Mouse (Mus musculus) left cerebral cortex, adult 11 months (tissue): Measurements from ENCODE around the gene Rab26.

Experiments
- DNase-seq: peaks from one replicate; pipeline ENCODE4 v3.0.0; 2022; ENCODE audit warnings: low spot score

Gene Rab26

DNA sequence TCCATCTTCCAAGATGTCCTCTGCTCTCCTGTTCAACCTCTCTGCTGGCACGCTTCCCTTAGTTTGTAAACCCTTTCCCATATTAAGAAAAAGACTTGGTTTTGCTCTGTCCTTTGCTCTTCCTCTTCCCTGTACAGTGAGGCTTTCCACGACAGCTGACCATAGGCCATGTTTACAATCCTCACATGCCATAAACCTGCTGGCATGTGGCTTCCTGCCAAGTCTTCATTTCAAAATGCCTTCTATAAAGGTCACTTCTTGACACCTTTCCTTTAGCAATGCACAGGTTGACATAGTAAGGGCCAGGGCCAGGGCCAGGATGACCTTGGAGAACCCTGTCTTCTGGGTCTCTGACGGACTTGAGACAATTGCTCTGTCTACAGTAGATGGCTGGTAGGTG lies 12.2 kb upstream of the Rab26 start:
- DNase-seq, result no peak

DNA sequence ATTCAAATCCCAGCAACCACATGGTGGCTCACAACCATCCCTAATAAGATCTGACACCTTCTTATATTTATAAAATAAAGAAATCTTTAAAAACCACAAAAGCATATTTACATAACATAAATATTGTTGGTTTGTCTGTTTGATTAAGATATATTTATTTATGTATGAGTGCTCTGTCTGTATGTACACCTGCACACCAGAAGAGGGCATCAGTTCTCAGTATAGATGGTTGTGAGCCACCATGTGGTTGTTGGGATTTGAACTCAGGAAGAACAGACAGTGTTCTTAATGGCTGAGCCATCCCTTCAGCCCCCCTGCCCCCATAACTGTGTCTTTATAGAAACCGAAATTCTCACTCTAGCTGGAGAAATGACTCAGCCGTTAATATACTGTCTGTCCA lies 11.2 kb upstream of the Rab26 start:
- DNase-seq, result no peak

DNA sequence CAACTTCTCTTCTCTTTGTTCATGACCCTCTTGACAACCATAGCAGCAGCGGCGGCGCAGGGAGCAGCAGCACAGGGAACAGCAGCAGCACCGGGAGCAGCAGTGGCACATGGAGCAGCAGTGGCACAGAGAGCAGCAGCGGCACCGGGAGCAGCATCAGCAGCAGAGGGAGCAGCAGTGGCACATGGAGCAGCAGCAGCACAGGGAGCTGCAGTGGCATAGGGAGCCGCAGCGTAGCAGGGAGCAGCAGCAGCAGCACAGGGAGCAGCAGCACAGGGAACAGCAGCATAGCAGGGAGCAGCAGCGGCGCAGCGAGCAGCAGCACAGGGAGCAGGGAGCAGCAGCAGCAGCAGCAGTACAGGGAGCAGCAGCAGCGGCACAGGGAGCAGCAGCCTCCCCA lies 10.6 kb upstream of the Rab26 start:
- no peak for DNase-seq

DNA sequence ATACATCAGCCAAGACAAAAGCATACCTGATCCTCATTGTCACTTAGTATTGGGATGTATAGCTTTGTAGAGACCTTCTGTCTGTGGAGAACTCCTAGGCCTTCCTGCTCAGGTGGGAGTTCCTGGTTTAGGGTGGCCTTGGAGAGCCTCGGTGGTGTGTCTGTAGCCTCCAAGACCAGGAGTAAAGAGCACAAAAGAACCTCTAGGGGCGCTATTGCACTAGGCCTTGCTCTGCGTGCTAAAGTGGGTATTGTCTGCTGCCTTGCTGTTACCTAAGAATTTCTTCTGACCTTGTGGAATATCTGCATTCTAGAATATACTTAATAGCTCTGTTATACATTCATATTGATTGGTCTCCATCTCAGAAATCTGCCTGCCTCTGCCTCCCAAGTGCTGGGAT lies 6.4 kb upstream of the Rab26 start:
- no peak for DNase-seq

DNA sequence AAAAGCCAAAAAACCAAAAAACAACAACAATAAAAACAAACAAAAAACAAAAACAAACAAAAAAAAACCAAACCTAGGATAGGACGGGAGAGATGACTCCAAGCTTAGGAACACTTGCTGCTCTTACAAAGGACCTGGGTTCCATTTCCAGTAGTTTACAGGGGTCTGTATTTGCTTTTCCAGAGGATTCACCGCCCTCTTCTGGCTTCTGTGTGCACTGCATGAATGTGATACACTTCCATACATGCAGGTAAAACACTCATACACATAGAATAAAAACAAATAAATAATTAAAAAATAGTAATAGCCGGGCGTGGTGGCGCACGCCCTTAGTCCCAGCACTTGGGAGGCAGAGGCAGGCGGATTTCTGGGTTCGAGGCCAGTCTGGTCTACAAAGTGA lies 4.9 kb upstream of the Rab26 start:
- no peak for DNase-seq

DNA sequence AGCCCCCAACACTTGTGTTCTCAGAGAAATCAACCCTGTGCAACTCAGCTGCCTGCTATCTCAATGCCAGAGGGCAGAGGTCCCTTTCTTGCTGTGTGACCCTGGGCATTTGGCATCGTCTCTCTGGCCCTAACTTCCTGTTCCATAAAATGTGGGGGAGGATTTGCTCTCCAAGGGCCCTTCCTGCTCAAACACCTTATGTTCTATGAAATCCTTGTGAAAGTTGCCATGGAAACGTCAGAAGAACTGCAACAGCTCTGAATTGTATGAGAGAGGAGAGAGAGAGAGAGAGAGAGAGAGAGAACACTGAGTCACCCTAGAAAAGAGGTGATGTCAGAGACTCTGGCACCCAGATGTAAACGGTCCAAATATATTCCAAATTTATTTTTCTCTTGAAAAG lies 3.5 kb upstream of the Rab26 start:
- no peak for DNase-seq

DNA sequence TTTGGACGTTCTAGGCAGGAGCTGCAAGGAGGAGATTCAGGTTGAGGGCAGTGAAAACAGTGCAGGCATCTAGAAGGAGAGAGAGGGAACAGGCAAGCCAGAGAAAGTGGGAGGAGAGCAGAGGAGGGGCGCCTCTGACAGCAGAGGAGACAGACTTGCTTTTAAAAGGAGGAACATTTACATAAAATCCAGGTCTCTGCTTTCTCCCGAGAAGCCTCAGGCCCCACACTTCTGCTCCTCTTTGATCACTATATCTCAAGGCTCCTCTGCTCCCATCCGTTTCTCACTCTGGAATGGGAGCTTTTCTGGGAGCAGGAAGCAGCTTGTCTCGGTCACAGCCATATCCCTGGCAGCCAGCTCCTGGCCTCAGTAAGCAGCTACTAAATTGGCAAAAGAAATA lies 1.3 kb upstream of the Rab26 start:
- no peak for DNase-seq

DNA sequence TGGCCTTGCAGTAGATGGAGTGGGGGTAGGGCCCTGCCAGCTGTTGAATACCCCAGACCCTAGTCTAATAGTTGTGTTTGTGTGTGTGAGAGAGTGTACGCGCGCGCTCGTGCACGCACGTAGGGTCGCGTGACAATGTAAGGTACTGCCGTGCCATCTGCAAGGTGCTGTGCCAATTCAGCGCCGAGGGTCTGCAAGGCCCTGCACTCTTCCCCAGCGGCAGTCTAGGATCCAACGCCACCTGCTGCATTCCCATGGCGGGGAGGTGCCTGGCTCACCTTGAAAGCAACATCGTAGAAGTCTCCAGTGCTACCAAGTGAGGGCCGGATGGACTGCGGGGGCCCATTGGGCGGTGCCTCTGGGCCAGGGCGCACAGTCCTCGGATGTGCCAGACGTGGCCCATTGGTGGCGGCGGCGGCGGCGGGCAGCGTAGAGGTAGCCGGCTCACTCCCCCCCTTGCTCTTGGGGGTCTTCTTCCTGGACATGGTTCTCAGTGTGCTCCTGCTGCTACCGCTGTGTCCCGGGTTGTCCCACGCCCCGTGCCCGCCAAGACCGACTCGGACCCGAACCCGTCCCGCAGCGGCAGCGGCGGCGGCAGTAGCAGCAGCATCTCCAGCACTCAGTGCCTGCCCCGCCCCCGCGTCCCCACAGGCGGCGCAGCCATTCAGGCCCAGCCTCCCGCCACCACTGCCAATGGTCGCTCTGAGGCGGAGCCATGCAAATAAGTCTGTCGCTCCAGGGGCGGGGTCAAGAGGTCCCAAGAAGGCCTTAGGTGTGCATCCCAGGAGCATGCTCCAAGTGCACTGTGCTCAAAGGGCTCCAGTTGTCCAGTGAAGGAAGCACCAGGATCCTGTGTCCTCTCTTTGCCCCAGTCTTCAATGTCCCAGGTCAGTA lies 664 bp downstream of the Rab26 start:
- DNase-seq, result peak; percentile 89

DNA sequence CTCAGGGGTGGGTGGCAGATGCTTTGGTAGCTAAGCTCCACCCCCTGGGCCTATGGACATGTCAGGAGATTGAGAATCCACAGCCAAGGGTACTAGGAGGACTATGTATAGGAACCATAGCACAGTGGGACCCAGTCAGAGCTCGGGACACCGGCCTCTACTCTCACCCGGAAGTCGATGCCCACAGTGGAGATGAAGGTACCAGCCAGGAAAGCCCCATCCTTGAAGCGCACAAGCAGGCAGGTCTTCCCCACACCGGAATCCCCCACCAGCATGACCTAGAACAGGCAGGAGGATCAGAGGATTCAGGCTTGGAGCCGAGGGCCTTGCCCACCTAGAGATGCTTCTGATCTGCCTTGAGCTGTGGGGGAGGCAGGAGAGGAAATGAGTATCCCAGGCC lies 2.0 kb downstream of the Rab26 start:
- no peak for DNase-seq

DNA sequence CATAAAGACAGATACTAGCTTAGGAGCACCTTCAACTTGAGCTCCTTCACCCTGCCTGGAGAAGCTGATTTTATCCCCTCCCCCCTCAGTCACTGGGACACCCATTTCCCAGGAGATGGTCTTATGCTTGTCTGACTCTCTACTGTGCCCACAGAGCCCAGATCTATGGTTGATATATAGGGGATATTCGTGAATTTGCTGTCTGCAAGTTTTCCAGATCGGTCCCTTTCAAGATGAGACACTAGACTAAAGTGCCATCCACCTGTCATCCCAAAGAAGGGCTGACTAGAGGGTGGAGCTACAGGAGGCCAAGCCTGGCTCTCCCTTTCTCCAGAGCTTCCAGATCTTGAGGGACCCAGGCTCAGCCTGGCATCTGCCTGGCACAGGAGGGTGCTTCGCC lies 2.9 kb downstream of the Rab26 start:
- DNase-seq, result no peak

DNA sequence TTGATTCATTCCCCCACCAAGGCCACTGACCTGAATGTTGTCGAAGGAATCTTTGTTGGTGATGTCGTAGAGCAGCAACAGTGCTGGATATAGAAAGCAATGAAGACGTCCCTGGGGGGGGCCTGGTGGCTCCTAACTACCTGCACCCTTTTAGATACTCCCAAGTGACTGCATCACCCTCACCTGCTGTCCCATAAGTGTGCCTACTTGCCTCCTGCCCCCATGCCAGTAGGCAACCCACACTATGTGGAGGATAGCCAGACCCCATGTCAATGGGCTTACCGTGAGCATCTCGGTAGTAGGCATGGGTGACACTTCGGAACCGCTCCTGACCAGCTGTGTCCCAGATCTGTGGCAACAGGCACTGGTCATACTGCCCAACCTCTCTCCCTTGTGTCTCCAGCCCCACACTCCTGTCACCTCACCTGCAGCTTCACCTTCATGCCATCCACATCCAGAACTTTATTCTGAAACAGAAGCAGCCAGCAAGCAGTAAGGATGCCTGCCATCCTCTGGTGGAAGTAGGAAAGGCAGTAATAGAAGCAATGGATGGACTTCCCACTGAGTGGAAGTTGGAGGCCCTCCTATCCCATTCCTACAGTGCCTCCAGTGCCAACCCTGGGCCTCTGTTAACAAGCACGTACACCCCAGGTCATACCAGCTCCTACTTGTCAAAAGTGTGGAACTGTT lies 3.5 kb downstream of the Rab26 start:
- DNase-seq, result no peak

DNA sequence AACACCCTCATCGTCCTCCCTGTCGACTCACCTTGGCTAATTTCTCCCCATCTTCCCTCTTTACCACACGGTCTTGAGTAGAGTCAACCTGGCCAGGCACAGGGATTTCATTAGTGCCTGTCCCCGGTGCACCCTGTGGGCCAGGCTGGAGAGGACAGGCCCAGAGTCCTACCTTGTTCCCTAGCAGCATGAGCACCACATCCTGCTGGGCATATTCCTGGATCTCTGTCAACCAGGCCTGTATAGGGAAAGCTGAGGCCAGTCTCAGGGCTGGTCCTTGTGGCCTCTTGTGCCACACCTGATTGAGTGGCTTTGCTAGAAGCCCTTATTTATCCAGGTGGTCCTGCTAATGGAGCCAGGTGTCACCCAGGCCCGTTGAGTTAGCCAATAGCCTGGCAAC lies 4.1 kb downstream of the Rab26 start:
- no peak for DNase-seq

DNA sequence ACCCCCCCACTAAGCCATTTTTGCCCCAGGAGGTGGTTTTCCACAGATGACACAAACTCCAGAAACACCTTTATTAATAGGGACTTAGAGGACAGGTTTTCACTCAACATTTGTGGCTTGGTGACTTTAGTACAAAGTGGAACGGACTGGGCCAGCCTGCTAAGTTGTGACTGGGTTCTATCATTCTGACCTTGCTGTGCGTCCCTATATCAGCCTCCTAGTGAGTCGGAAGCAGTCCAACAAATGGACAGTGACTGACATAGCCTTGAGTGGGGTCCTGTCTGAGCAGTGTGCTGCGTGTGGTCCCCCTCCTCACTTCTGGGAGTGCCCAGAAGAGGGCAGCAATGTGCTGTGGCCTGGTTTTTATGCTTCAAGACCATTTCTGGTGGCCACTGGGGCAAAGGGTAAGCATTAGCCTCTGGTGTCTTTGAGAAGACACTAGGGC lies 5.0 kb downstream of the Rab26 start:
- DNase-seq, result no peak

DNA sequence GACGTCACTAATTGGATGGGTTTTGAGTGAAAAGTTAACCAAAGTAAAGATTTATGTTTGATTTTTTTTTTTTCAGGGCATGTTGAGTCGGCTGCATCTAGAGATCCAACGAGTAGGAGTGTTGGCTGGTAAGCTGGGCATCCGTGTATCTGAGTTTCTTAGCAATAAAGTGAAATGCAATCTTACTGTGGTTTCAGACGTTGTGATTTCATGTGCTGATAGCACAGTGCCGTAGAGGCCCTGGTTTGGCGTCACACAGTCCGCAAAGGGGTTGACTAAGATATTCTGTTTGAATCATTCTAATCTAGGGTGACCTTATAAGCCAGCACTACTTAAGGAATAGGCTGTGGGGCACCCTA lies 5.5 kb downstream of the Rab26 start:
- DNase-seq, result no peak

DNA sequence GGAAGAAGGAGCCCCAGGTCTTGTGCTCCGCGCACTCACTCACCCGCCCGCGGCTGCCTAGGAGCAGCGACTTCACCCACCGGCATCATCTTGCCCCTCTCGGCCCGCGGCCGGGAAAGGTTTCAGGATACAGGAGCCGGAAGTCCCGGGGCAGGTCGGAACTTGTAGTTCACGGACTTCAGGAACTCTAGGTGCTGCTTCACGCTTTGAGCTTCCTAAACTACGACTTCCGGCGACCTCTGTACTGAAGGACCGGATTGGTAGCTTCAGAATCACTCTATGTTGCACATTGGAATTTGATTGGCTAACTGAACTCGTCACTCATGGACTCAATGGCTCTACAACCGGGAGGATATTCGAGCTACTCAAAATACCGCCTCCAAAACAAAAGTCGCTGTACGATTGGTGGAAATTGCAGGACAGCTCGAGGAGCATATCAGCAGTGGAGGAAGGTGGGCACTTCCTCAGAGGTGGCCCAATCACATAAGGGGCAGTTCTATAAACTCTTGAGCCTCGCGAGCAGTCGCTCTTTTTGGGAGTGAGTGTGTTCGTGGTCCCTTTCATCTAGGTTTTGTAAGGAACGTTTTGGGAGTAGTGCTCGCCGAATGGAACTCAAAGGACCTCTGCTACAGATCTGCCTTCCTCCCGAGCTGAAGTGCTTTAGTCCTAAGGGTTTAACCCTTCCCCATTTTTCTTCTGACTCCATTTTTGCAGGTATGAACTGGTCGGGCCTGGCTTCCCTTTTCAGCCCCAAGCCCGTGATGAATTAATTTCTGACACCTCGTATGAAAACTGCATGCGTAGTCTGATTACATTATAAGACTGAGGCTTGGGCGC lies 6.1 kb downstream of the Rab26 start, which contains the start of gene Traf7:
Gene Traf7 (minus strand): TSS at position 216 of the 837 bp plus-strand sequence.
- DNase-seq, result peak; percentile 99

DNA sequence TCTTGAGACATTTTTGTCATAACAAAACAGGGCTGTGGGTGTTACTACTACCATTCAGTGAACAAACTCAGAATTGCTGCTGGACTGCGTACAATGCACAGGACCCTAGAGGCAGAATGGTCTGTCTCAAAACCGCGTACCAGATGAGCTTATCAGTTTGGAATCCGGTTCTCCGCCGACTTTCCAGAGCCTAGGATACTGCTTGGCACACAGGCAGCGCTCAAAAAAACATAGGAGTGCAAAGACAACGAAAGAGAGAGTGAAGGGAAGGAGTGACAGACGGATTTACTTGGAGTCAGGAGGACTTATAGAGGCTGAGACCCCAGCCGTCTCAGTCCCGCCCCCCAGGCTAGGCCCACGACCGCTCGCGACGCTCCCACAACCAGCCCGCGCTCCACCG lies 6.7 kb downstream of the Rab26 start:
- DNase-seq, result no peak

DNA sequence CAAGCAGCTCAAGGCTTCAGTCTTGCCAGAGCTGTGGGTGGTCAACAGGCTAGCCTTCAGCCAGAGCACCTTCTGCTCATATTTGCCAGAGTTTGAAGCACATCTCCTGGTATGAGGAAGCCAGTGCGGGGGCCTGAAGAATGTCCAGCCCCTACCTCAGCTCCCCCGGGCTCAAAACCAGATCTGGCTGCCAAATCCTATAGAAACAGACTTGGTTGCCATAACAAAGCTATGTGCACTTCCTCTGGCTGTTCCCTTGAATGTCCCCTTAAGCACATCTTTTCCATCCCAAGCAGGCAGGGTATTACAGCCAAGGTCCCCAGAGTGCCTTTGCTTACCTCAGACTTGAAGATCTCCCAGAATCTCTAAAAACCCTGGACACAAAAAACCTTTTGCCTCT lies 9.3 kb downstream of the Rab26 start:
- no peak for DNase-seq

DNA sequence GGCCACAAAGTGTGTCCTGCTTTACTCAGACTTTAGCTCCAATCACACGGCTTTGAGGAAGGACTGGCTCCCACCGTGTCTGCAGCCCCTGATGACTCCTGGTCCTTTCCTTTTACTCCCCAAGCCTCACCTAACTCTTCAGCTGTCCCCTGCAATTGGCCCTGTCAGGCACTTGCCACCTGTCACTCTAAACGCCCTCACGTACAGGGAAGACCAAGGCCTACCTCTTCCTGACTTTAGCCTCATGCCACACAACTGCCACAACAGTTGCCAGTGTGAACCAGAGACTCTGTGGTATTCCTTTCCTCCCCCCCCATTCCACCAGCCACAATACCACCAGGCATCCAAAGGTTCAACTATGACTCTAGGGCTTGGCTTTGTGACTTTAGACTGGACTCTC lies 13.6 kb downstream of the Rab26 start:
- no peak for DNase-seq

DNA sequence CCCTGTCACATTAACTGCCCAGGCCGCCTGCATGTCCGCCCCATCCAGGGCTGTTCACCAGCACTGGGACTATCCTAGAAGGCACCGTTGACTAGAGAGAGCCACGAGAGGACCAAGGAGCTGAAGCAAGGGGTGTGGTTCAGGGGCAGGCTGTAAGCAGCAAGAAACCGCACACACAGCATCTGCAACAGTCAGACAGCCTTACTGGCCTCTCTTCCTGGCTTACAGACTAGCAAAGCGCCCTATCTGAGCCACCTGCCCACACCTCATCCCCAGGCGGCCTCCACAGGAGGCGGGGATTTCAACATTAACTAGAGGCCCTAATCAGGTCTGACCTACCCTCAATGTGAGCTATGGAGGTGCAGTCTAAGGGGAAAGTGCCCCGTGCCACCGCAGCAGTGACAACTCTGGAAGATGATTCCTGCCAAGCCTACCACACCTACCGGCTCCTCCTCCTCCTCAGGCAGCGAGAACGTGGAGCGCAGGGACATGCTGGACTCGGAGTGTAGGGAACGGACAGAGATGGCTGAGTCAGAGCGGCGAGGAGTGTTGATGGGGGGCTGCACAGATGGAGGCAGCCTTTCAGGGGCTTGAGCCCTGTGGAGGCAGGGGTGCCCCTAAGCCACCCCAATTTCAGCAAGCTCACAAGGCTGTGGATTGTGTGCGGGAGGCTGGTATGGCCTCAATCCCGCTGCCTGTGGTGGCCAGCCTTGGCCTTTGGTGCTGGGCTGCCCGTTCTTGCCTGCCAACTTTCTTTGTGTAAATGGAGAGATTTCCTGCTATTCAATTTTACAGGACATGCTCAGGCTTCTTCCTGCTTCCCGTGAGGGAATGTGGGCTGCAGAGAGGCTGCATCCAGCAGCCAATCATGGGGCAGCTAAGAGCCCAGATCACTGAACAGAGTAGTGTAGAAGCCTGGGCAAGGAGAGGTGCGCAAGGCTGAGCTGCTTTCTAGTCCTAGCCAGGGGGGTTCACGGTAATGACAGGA lies 19.4 kb downstream of the Rab26 start:
- no peak for DNase-seq

DNA sequence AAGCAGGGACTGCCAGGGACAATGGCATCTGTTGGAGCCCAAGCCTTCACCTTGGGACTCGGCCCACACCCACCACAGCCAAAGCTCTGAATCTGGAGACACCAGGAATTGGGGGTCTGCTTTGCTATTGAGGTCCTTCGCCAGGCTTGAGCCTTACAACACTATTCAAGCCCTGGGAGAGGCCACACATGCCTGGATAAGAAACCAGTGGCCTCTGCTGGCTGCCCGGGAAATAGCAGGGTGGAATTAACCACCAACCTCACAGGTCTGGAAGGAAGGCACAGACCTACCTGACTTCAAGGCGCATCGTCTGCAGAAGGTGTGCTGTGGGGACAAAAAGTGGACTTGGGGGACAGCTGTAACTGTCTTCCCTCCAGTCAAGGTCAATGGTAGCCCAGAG lies 20.4 kb downstream of the Rab26 start:
- no peak for DNase-seq

DNA sequence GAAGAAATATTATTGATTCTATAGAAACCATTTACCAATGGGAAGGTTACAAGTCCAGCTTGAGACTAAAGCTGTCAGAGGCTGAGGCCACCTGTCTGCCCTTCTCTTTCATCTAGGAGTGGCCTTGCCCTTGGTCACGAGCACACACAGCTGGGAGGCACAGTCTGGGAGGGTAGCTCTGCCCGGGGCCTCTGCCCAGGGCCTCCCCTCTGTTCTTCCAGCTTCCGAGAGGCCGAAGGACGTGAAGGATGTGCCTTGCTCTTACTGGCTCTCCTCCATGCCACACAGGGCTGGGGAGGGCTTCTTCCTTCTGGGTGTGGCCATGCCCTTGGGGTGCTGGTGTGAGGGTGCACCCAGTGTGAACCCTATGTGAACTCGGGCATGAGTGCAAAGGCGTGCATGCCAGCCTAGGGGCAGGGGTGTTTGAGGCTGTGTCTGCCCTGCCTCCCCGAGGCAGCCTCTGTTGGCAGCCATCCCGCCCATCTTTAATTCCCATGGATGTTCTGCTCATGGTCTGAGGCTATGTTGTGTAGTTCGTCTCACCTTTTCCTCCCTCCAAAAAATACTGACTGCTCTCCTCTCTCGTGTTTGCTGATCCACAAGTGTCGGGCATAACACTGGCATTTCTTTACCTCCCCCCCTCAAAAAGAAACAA lies 26.1 kb downstream of the Rab26 start:
- DNase-seq, result no peak
